Mouse (Mus musculus) forebrain, embryonic 16.5 days (tissue): ENCODE data around the gene Sun1. TPM values are rescaled to one million over a fixed set of nuclear protein-coding genes. Genes with fewer than 3 reads are reported as not detected.

Source experiments
- ATAC-seq: fragments of 200-750 bp; cut with Nextera tagmentation; 2 replicates; pipeline ENCODE4 v1.8.0; 2017; ENCODE audit warnings: mild to moderate bottlenecking, moderate library complexity
- H3K27ac ChIP-seq: fragments of 300-500 bp; sonication (generic); 2 replicates; pipeline ENCODE4 v1.5.1; 2014; ENCODE audit warnings: low read length, control low read depth
- H3K27me3 ChIP-seq: fragments of 300-500 bp; sonication (generic); replicated peaks from 2 replicates; pipeline ENCODE4 v1.6.1; 2014; ENCODE audit warnings: low read length; ENCODE audit not compliant: control insufficient read depth, insufficient read depth
- H3K36me3 ChIP-seq: fragments of 300-500 bp; sonication (generic); 2 replicates; pipeline ENCODE4 v1.6.1; 2014; ENCODE audit not compliant: control insufficient read depth, insufficient read depth
- H3K4me1 ChIP-seq: fragments of 300-500 bp; sonication (generic); replicated peaks from 2 replicates; pipeline ENCODE4 v1.6.1; 2014; ENCODE audit warnings: low read length; ENCODE audit not compliant: control insufficient read depth, insufficient read depth
- H3K4me2 ChIP-seq: fragments of 300-500 bp; sonication (generic); 2 replicates; pipeline ENCODE4 v1.6.1; 2014; ENCODE audit warnings: mild to moderate bottlenecking, low read length, control low read depth
- H3K4me3 ChIP-seq: fragments of 300-500 bp; sonication (generic); replicated peaks from 2 replicates; pipeline ENCODE4 v1.5.1; 2014; ENCODE audit warnings: mild to moderate bottlenecking, low read length, control low read depth
- H3K9ac ChIP-seq: fragments of 300-500 bp; sonication (generic); replicated peaks from 2 replicates; pipeline ENCODE4 v1.6.1; 2014; ENCODE audit warnings: low read depth, low read length, control low read depth
- H3K9me3 ChIP-seq: fragments of 300-500 bp; sonication (generic); 2 replicates; pipeline ENCODE4 v1.6.1; 2016; ENCODE audit warnings: low read length; ENCODE audit not compliant: control insufficient read depth
- WGBS: fragments of 180-500 bp; shearing (Covaris S2); extraction: QIAGEN DNeasy Blood & Tissue Kit; methylation state at CpG from one replicate; pipeline ENCODE4 v1.1.7; 2014; 5-methylcytosine and 5-hydroxymethylcytosine counted together
- polyA plus RNA-seq: library from polyadenylated mRNA; unstranded; fragments of >200 nt; fragmentation: Nextera tagmentation; extraction: Ambion mirVana; gene quantifications from 2 replicates; pipeline ENCODE4 v1.2.1, GENCODE M21; 2015

The Sun1 gene
- polyA plus RNA-seq, 1 experiment from 2014 or later = 60.7 TPM

- Histone ChIP-seq H3K9me3 (no peaks in the 10 kb centered on the region), H3K27me3 (no peaks in the 10 kb centered on the region), H3K4me2 (peak overlapping the region; percentile 82), H3K9ac (peak overlapping the region; percentile 92; the same call in 1 of the 2 replicates), H3K27ac (no peak overlapping the region), H3K4me3 (peak overlapping the region; percentile 96), H3K4me1 (peaks cover 22% of the 10 kb centered on the region), H3K36me3 (no peaks in the 10 kb centered on the region)
- WGBS = 63% methylated on average over 11 of the region's 11 CpGs
- no peak for ATAC-seq
Measured at GRCm38 (mm10) chr5:139202127-139202526, 1.7 kb downstream of the Sun1 start.

DNA sequence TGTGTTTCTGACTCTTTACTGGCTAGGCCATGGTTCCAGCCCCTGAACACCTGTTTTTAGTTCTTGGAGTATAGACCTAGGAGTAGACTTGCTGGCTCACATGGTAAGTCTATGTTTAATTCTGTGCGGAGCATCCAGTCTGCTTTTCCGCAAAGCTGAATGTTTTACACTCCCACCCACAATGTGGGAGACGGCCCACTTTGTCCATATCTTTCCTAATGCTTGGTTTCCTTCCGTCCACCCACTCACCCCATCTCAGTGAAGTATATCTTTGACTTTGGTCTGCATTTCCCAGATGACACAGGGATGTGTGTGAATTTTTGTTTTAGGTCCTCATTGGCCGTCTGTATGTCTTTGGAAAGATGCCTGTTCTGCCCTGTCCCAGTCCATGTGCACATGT lies 2.9 kb downstream of the Sun1 start:
- no peaks in the 10 kb centered on the region for H3K9me3 ChIP-seq
- peaks cover 22% of the 10 kb centered on the region for H3K4me1 ChIP-seq
- H3K27me3 ChIP-seq = no peaks in the 10 kb centered on the region
- no peak for ATAC-seq
- H3K27ac ChIP-seq = no peak overlapping the region
- no peaks in the 10 kb centered on the region for H3K36me3 ChIP-seq
- no peak overlapping the region for H3K4me3 ChIP-seq
- 91% methylated on average over 5 of the region's 5 CpGs for WGBS
- no peak overlapping the region for H3K9ac ChIP-seq
- no peak overlapping the region for H3K4me2 ChIP-seq

DNA sequence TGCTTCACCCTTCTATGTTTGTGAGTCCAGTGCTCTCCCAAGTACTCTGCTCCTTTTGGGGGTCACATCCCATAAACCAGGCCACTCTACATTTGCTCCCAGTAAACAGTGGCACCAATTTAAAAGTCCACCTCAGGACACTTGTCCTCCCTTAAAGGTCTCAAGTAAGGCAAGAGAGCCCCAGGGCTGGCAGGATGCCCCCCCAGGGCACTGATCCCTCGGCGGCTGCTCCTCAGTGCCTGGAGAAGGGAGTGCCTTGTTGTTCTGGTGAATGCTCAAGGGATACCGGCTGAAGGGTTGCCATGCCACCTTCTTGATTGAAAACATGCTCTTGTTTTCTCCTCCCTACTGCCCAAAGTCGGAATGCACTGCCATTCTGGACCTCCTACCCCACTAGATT lies 5.6 kb downstream of the Sun1 start:
- Histone ChIP-seq H3K27me3 (no peaks in the 10 kb centered on the region), H3K4me2 (no peak overlapping the region), H3K4me3 (no peak overlapping the region), H3K9ac (no peak overlapping the region), H3K4me1 (peaks cover 15% of the 10 kb centered on the region), H3K27ac (no peak overlapping the region), H3K9me3 (no peaks in the 10 kb centered on the region), H3K36me3 (0 out of 2 replicates have a peak, but pooled peaks cover 2% of the 10 kb centered on the region)
- no peak for ATAC-seq
- whole genome bisulfite sequencing = 62% methylated on average over 4 of the region's 4 CpGs

DNA sequence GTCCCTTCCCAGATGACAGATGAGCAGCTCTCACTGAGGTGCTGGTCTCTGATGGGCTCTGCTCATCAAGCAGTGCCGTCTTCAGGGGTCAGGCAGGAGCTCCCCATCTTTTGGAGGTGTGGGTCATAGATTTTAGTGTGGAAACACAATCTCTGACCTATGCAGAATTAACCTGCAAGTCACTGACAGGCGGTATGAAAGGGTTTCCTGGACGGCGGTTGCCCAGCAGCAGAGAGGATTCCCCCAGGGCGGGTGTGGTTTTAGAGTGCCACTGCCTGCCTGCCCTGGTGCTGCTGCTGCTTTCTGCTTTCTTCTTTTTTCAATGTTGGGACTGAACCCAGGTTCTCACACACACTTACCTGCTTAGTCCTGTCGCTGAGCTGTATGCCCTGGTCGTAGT lies 6.1 kb downstream of the Sun1 start:
- ATAC-seq = no peak
- no peak overlapping the region for H3K27ac ChIP-seq
- H3K4me2 ChIP-seq = no peak overlapping the region
- H3K4me1 ChIP-seq = peaks cover 10% of the 10 kb centered on the region
- WGBS = 73% methylated on average over 7 of the region's 7 CpGs
- H3K36me3 ChIP-seq = 0 out of 2 replicates have a peak, but pooled peaks cover 2% of the 10 kb centered on the region
- no peak overlapping the region for H3K4me3 ChIP-seq
- no peaks in the 10 kb centered on the region for H3K9me3 ChIP-seq
- no peak overlapping the region for H3K9ac ChIP-seq
- no peaks in the 10 kb centered on the region for H3K27me3 ChIP-seq

DNA sequence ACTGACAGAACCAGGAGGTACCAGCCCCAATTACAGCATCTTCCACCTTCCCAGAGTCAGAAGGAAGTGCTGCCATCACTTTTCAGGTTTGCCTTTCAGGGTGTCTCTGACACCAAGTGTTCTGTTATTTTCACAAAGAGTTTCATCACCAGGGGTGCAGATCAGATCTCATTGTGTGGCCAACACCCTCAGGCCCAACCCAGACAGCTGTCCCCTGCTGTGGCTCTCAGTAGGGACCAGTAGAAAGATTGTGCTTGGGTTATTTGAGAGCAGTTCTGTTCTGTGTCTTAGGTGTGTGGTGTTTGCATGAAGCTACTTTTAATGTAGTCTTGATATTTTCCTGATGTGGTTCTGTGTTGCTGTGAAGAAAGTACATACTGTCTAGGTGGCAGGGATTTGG lies 7.7 kb downstream of the Sun1 start:
- no peak overlapping the region for H3K9ac ChIP-seq
- 0 out of 2 replicates have a peak, but pooled peaks cover 2% of the 10 kb centered on the region for H3K36me3 ChIP-seq
- no peak overlapping the region for H3K4me2 ChIP-seq
- no peaks in the 10 kb centered on the region for H3K27me3 ChIP-seq
- no peak overlapping the region for H3K27ac ChIP-seq
- ATAC-seq = no peak
- H3K4me3 ChIP-seq = no peak overlapping the region
- H3K4me1 ChIP-seq = peaks cover 3% of the 10 kb centered on the region
- H3K9me3 ChIP-seq = no peaks in the 10 kb centered on the region

DNA sequence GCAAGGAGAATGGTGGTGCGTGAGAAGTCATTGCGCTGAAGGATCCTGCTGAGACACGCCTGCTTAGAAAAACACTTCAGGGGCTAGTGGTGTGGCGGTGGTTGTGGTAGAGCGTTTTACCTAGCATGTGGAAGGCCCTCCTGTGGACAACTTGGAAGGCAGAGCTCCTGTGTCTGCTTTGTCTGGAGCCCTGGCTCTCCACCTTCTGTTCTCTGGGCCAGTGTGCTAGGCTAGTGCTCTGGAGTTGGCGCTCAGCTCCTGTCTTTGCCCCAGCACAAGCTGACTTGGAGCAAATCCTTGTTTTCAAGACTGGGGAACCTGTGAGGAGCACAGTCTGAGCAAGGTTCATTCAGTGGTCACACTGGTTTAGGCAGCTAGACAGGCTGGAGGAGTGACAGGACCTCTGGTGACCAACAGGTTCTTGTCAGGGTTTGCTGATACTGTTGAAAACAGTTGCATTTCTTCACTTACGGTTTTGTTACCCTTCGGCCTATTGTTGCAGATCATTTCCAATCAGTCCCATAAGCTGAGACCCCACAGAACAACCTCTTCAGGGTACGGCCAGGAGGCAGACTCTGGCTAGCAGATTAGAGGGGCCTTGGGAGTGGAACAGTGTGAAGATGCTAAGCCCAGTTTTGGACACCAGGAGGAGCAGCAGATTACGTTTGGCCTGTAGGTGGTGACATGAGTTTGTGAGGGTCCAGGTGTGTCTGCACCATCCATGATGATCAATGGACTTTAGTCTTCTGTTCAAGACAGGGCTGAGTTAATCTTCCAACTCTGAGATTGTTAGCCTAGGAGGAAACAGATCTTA lies 8.6 kb downstream of the Sun1 start:
- Histone ChIP-seq H3K36me3 (0 out of 2 replicates have a peak, but pooled peaks cover 2% of the 10 kb centered on the region), H3K9me3 (no peaks in the 10 kb centered on the region), H3K4me3 (no peak overlapping the region), H3K9ac (no peak overlapping the region), H3K4me1 (peaks cover 3% of the 10 kb centered on the region), H3K27ac (no peak overlapping the region), H3K27me3 (no peaks in the 10 kb centered on the region), H3K4me2 (no peak overlapping the region)
- ATAC-seq = no peak
- 90% methylated on average over 10 of the region's 10 CpGs for WGBS

- Histone ChIP-seq H3K9me3 (no peaks in the 10 kb centered on the region), H3K27me3 (no peaks in the 10 kb centered on the region), H3K4me2 (no peak overlapping the region), H3K4me1 (peaks cover 3% of the 10 kb centered on the region), H3K4me3 (no peak overlapping the region), H3K9ac (no peak overlapping the region), H3K36me3 (0 out of 2 replicates have a peak, but pooled peaks cover 2% of the 10 kb centered on the region), H3K27ac (no peak overlapping the region)
- ATAC-seq = no peak
- WGBS = 94% methylated on average over 7 of the region's 7 CpGs
Measured at GRCm38 (mm10) chr5:139209685-139210026, 9.2 kb downstream of the Sun1 start.

DNA sequence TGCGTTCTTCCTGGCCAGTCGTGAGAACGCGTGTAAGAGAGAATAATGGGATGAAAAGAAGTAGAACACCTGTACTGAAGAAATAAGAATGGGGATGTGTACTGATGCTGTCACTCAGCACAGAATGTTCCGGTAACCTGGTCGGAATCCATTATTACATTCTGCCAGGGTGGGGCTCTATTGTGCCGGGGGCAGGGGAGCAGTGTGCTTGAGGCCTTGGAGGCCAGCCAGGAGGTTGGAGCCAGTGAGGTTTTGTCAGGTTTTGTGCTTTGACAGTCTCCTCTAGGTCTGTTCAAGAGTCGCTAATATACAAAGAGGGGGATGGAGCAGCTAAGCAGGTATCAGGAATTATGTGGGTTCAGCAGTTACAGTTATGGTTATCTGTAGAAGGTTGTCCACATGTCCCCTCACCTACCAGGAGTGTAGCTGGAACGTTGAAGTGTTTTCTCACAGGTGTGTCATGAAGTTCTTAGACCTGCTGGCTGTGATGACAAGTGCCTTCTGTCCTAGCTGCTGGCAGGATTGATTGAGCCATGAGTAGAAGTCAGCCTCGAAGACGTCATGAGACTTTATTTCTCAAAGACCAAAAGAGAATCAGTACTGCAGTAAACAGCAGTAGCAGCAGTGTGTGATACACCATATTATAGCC lies 11.4 kb downstream of the Sun1 start:
- H3K27me3 ChIP-seq = no peaks in the 10 kb centered on the region
- H3K9ac ChIP-seq = no peak overlapping the region
- WGBS = 79% methylated on average over 11 of the region's 11 CpGs
- H3K27ac ChIP-seq = no peak overlapping the region
- H3K4me3 ChIP-seq = no peak overlapping the region
- H3K36me3 ChIP-seq = peaks cover 6% of the 10 kb centered on the region; the same call in 1 of the 2 replicates
- peaks cover 3% of the 10 kb centered on the region for H3K4me1 ChIP-seq
- no peaks in the 10 kb centered on the region for H3K9me3 ChIP-seq
- H3K4me2 ChIP-seq = no peak overlapping the region
- ATAC-seq = no peak

DNA sequence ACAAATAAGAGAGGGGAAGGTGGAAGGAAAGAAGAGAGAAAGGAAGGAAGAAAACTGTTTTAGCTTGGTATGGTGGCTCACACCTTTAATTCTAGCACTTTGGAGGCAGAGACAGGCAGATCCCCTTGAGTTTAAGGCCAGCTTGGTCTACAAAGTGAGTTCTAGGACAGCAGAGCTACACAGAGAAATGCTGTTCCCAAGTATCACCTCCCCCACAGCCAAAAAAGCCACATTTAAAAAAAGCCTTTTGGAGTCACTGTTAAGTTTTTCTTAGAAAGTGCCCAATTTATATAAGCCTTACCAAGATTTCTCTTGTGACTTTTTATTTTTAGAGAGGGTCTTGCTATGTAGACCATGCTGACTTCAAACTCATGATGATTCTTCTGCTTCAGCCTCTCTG lies 13.9 kb downstream of the Sun1 start:
- H3K27me3 ChIP-seq = no peaks in the 10 kb centered on the region

More for the DNA sequence above, 13.9 kb downstream of the Sun1 start:
- Histone ChIP-seq H3K4me3 (no peak overlapping the region), H3K9ac (no peak overlapping the region), H3K36me3 (peaks cover 6% of the 10 kb centered on the region; the same call in 1 of the 2 replicates), H3K4me2 (no peak overlapping the region), H3K27ac (no peak overlapping the region), H3K9me3 (no peaks in the 10 kb centered on the region), H3K4me1 (peaks cover 3% of the 10 kb centered on the region)
- no peak for ATAC-seq
